Mouse (Mus musculus): ENCODE data around the gene Mfap2.

DNA sequence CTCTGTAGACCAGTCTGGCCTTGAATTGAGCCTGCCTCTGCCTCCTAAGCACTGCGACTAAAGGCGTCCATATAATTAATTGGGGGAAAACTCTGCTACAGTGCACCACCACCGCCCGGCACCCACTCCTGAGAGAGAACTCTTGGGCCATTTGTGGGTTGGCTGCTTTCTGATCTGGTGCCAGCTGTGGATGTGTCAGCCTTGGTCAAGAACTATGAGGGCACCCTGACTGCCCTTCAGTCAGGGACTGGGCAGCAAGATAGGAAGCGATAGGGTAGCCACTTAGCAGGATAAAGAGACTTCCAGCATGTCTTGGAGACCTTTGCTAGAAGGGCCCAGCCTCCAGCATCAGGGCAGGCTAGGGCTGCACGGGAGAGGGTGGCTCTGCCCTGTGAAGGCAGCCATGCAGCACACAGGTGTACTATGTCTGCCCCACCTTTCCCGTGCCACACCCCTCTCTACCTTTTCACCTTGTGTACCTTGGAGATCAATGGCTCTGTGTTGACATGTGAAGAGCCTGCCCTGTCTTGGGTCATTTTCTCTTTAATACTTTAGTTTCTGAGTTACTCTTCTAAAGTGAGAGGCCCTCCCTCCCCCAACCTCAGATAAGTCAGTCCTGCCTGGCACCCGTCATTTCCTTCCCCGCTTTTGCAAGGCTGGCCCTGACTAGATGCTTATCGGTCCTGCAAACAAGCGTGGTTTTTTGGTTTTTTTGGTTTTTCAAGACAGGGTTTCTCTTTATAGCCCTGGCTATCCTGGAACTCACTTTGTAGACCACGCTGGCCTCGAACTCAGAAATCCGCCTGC lies 32.1 kb upstream of the Mfap2 start:
- TF ChIP-seq CTCF (IDR thresholded peaks at IDR 0.05; ENCODE audit: borderline replicate concordance, insufficient read depth, low read length) (no peak), POLR2A (IDR thresholded peaks at IDR 0.05; ENCODE audit: low read depth, low read length) (no peak)

Measured in embryonic fibroblast, embryonic 13.5 days (primary cell).